Mouse (Mus musculus) megakaryocyte, adult 5-6 weeks (primary cell): ENCODE measurements around the gene Lgals4. TPM values are rescaled to one million over a fixed set of nuclear protein-coding genes. Genes with fewer than 3 reads are reported as not detected.
"Not testable (repeated sequence)": the region's sequence is repeated elsewhere in the genome, so short reads cannot be mapped to it uniquely, and the experiment has no call there.

Experiments used
- ATAC-seq: 2 replicates; pipeline ENCODE4 v1.8.0; 2016; ENCODE audit warnings: mild to moderate bottlenecking, inconsistent platforms; ENCODE audit not compliant: poor library complexity, severe bottlenecking
- total RNA-seq, 2 experiments: library from RNA; stranded (forward) in 1 of 2; stranded (reverse) in 1 of 2; fragments of 153-499, 151-499 nt in 1 of 2; fragments of 221-1000, 200-1000 nt in 1 of 2; gene quantifications; 2 replicates each; pipeline versions ENCODE4 v1.2.3 to v1.2.4; 2015 to 2017

Gene Lgals4
- total RNA-seq, 2 experiments from 2014 or later, result 3.1 to 5.9 TPM

- ATAC-seq, result no peak
These were observed 29.3 kb downstream of the Lgals4 start for GRCm38 (mm10) chr7:28862817-28863499.

- ATAC-seq, result no peak
These were observed 29.9 kb downstream of the Lgals4 start, which contains the start of gene Lgals7 for GRCm38 (mm10) chr7:28863540-28863939. Gene Lgals7 (plus strand): TSS chr7:28863853.

GRCm38 (mm10) chr7:28864288-28864750 is 30.7 kb downstream of the Lgals4 start:
- no peak for ATAC-seq

GRCm38 (mm10) chr7:28865481-28866300 is 32.0 kb downstream of the Lgals4 start:
- ATAC-seq, result peak; percentile 93

GRCm38 (mm10) chr7:28866769-28867507 is 33.3 kb downstream of the Lgals4 start:
- no peak for ATAC-seq

GRCm38 (mm10) chr7:28867508-28868340 is 34.1 kb downstream of the Lgals4 start:
- ATAC-seq, result peak; percentile 75

- ATAC-seq, result peak; percentile 61
These were observed 37.4 kb downstream of the Lgals4 start for GRCm38 (mm10) chr7:28870901-28871664.

GRCm38 (mm10) chr7:28874565-28874964 is 40.9 kb downstream of the Lgals4 start:
- ATAC-seq, result no peak

- ATAC-seq, result no peak
These were observed 42.4 kb downstream of the Lgals4 start for GRCm38 (mm10) chr7:28876099-28876498.

GRCm38 (mm10) chr7:28877155-28877554 is 43.5 kb downstream of the Lgals4 start:
- ATAC-seq, result no peak

- no peak for ATAC-seq
These were observed 44.2 kb downstream of the Lgals4 start for GRCm38 (mm10) chr7:28877856-28878255.

- ATAC-seq, result no peak
These were observed 46.0 kb downstream of the Lgals4 start for GRCm38 (mm10) chr7:28879606-28880005.

- ATAC-seq, result no peak
These were observed 46.9 kb downstream of the Lgals4 start for GRCm38 (mm10) chr7:28880554-28880953.

- ATAC-seq, result no peak
These were observed 47.5 kb downstream of the Lgals4 start, which contains the start of gene Capn12 for GRCm38 (mm10) chr7:28881199-28881598. Gene Capn12 (plus strand): TSS chr7:28881422.

- ATAC-seq, result no peak
These were observed 49.4 kb downstream of the Lgals4 start for GRCm38 (mm10) chr7:28883039-28883438.

- not testable (repeated sequence) for ATAC-seq
These were observed 50.0 kb downstream of the Lgals4 start for GRCm38 (mm10) chr7:28883704-28884103.

GRCm38 (mm10) chr7:28886486-28886885 is 52.8 kb downstream of the Lgals4 start:
- ATAC-seq, result no peak

GRCm38 (mm10) chr7:28888701-28889161 is 55.1 kb downstream of the Lgals4 start:
- no peak for ATAC-seq
